Mouse (Mus musculus) inflammation-experienced regulatory T-cells, adult 6 months (primary cell): Measurements from ENCODE around the gene Gm15080. TPM values are rescaled to one million over a fixed set of nuclear protein-coding genes. Genes with fewer than 3 reads are reported as not detected.
"Not testable (repeated sequence)": the region's sequence is repeated elsewhere in the genome, so short reads cannot be mapped to it uniquely, and the experiment has no call there.

Source experiments
- ATAC-seq: one replicate; pipeline ENCODE4 v1.8.0; 2017
- polyA plus RNA-seq, 3 experiments: library from polyadenylated mRNA; unstranded; fragments of 100-300 nt; shearing (Covaris generic); gene quantifications; one replicate each; pipeline ENCODE4 v1.2.1; 2017

Gene Gm15080
- polyA plus RNA-seq, result not detected

GRCm38 (mm10) chrX:147992693-147993092 lies at the start of gene Gm15080:
Gene Gm15080 (plus strand): TSS chrX:147992993.
- not testable (repeated sequence) for ATAC-seq

Other genes starting within 250 kb of the Gm15080 start
- not detected for gene Gm15128, start 227.0 kb upstream of the Gm15080 start, polyA plus RNA-seq
- not detected for gene Gm15107, start 187.7 kb downstream of the Gm15080 start, polyA plus RNA-seq